Mouse (Mus musculus) liver, embryonic 14.5 days (tissue): Measurements from ENCODE around the gene Man1a. TPM values are rescaled to one million over a fixed set of nuclear protein-coding genes. Genes with fewer than 3 reads are reported as not detected.

Experiments
- ATAC-seq: fragments of 200-750 bp; cut with Nextera tagmentation; 2 replicates; pipeline ENCODE4 v1.8.0; 2017; ENCODE audit warnings: moderate number of reproducible peaks, mild to moderate bottlenecking, moderate library complexity; ENCODE audit not compliant: insufficient read depth
- DNase-seq, 3 experiments: peaks; one replicate each; pipeline ENCODE4 v3.0.0-alpha.2; 2012 to 2013; ENCODE audit warnings: low read depth in 3 of 3, low spot score in 3 of 3
- H3K27ac ChIP-seq: fragments of 300-500 bp; sonication (generic); 2 replicates; pipeline ENCODE4 v1.5.1; 2014; ENCODE audit warnings: moderate library complexity, mild to moderate bottlenecking, control low read depth, inconsistent platforms
- H3K27me3 ChIP-seq: fragments of 300-500 bp; sonication (generic); 2 replicates; pipeline ENCODE4 v1.6.1; 2014; ENCODE audit warnings: mild to moderate bottlenecking, low read length, moderate library complexity; ENCODE audit not compliant: control insufficient read depth, insufficient read depth
- H3K36me3 ChIP-seq: fragments of 300-500 bp; sonication (generic); replicated peaks from 2 replicates; pipeline ENCODE4 v1.6.1; 2014; ENCODE audit warnings: low read depth; ENCODE audit not compliant: control insufficient read depth, insufficient read depth
- H3K4me1 ChIP-seq, 2 experiments: fragments of 200-500 bp in 1 of 2; fragments of 300-500 bp in 1 of 2; sonication (generic) in 1 of 2; replicated peaks; 2 replicates each; pipeline ENCODE4 v1.6.1; 2012 to 2014; ENCODE audit warnings: antibody characterized with exemption in 1 of 2, inconsistent platforms in 1 of 2, low read length in 1 of 2; ENCODE audit not compliant: control insufficient read depth in 2 of 2, insufficient read depth in 2 of 2
- H3K4me2 ChIP-seq: fragments of 300-500 bp; sonication (generic); 2 replicates; pipeline ENCODE4 v1.6.1; 2014; ENCODE audit warnings: low read depth, mild to moderate bottlenecking, control low read depth, moderate library complexity
- H3K4me3 ChIP-seq, 2 experiments: fragments of 200-500 bp in 1 of 2; fragments of 300-500 bp in 1 of 2; sonication (generic) in 1 of 2; 2 replicates each; pipeline ENCODE4 v1.5.1; 2012 to 2014; ENCODE audit warnings: low read depth in 2 of 2, low read length in 2 of 2, mild to moderate bottlenecking in 2 of 2, control low read depth in 1 of 2, inconsistent platforms in 1 of 2, moderate library complexity in 1 of 2; ENCODE audit not compliant: insufficient read depth in 1 of 2
- H3K9ac ChIP-seq: fragments of 300-500 bp; sonication (generic); replicated peaks from 2 replicates; pipeline ENCODE4 v1.6.1; 2014; ENCODE audit warnings: mild to moderate bottlenecking, control low read depth, moderate library complexity
- H3K9me3 ChIP-seq: fragments of 300-500 bp; sonication (generic); 2 replicates; pipeline ENCODE4 v1.6.1; 2016; ENCODE audit warnings: low read length, mixed read lengths; ENCODE audit not compliant: control insufficient read depth
- CTCF ChIP-seq: IDR thresholded peaks from 2 replicates; pipeline ENCODE4 v1.5.1; 2016; ENCODE audit warnings: antibody characterized with exemption, low read depth, control low read depth
- EP300 ChIP-seq: IDR thresholded peaks from 2 replicates; pipeline ENCODE4 v1.6.1; 2016; ENCODE audit warnings: antibody characterized with exemption, low read depth
- WGBS: fragments of 180-500 bp; shearing (Covaris S2); extraction: QIAGEN DNeasy Blood & Tissue Kit; methylation state at CpG from one replicate; pipeline ENCODE4 v1.1.7; 2014; ENCODE audit not compliant: insufficient replicate concordance; 5-methylcytosine and 5-hydroxymethylcytosine counted together
- polyA plus RNA-seq, 2 experiments: library from polyadenylated mRNA; depleted of rRNA in 1 of 2; stranded (reverse) in 1 of 2; unstranded in 1 of 2; fragments of >200 nt; fragmentation: Nextera tagmentation in 1 of 2; extraction: Ambion mirVana in 1 of 2; gene quantifications; 2 replicates each; pipeline versions ENCODE4 v1.2.1 to v1.2.3; 2012 to 2014

Man1a gene
- polyA plus RNA-seq, 2 experiments: 12.4 TPM

- Histone ChIP-seq H3K4me1 (peaks cover 0 to 3% of the 10 kb centered on the region in 2 experiments; a peak in 2 of 4 replicates), H3K4me2 (no peak overlapping the region; the same call in 1 of the 2 replicates), H3K9me3 (no peaks in the 10 kb centered on the region), H3K9ac (no peak overlapping the region), H3K4me3 (no peak overlapping the region), H3K36me3 (peaks cover 12% of the 10 kb centered on the region), H3K27ac (no peak overlapping the region), H3K27me3 (no peaks in the 10 kb centered on the region)
- TF ChIP-seq CTCF: no peak
- TF ChIP-seq EP300: no peak
- DNase-seq (no peak), ATAC-seq (peak; percentile 42; the same call in 1 of the 2 replicates)
- WGBS: 60% methylated on average over 4 of the region's 4 CpGs
Measured at GRCm38 (mm10) chr10:53929722-53930500, 146.5 kb downstream of the Man1a start.

DNA sequence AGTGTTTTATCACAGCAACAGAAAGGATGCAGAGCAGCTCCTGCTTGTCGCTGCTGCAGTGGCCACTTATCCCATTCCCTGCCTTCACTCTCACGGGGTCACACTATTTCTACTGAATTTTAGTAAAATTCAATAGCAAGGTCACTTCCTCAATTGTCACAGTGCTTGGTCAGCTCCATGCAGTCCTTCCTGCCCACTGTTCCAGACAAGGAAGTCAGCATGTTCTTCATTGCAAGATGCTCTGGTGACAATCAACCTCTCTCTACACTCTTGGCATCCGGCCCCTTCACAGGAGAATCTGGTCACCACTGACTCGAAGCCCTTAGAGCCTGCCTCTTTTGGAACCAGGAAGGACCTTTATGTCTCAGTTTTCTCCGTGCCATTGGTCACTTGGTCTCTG lies 148.5 kb downstream of the Man1a start:
- Histone ChIP-seq H3K9me3 (no peaks in the 10 kb centered on the region), H3K27me3 (no peaks in the 10 kb centered on the region), H3K4me1 (peaks cover 0 to 3% of the 10 kb centered on the region in 2 experiments; a peak in 2 of 4 replicates), H3K9ac (no peak overlapping the region), H3K36me3 (peaks cover 9% of the 10 kb centered on the region), H3K27ac (no peak overlapping the region), H3K4me3 (no peak overlapping the region), H3K4me2 (no peak overlapping the region)
- TF ChIP-seq CTCF (no peak), EP300 (no peak)
- DNase-seq: no peak
- ATAC-seq: peak; percentile 38; the same call in 1 of the 2 replicates
- WGBS: 54% methylated on average over 5 of the region's 5 CpGs

GRCm38 (mm10) chr10:53925456-53925855 lies 151.0 kb downstream of the Man1a start:
- TF ChIP-seq EP300 (no peak), CTCF (no peak)
- Histone ChIP-seq H3K9me3 (no peaks in the 10 kb centered on the region), H3K27me3 (no peaks in the 10 kb centered on the region), H3K4me1 (peaks cover 0 to 3% of the 10 kb centered on the region in 2 experiments; a peak in 2 of 4 replicates), H3K27ac (no peak overlapping the region), H3K4me2 (no peak overlapping the region), H3K4me3 (no peak overlapping the region), H3K9ac (no peak overlapping the region), H3K36me3 (peaks cover 7% of the 10 kb centered on the region; the same call in 1 of the 2 replicates)
- DNase-seq: no peak
- WGBS: 78% methylated on average over 6 of the region's 6 CpGs
- no peak for ATAC-seq

DNA sequence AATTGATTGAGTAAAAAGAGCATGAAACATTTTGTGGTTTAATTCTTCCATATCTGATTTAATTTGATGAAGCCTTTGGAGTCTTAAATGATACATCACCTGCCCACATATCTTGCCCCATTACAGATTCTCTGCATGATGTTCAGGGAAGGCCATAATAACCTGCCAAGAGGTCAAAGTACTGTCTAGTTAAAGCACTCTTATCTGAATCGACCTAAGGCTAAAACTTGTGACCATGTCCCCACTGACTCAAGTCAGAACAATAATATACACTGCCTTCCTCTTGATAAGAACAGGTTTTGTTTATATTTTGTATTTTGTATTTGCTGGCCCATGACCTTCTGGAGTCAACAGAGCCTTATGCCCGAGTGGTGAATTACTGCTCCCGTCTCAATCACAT lies 154.2 kb downstream of the Man1a start:
- Histone ChIP-seq H3K4me1 (no peaks in the 10 kb centered on the region; a peak in 1 of 4 replicates), H3K27me3 (no peaks in the 10 kb centered on the region), H3K9me3 (no peaks in the 10 kb centered on the region), H3K9ac (no peak overlapping the region), H3K27ac (no peak overlapping the region), H3K4me3 (no peak overlapping the region), H3K36me3 (peaks cover 10% of the 10 kb centered on the region; the same call in 1 of the 2 replicates), H3K4me2 (no peak overlapping the region)
- TF ChIP-seq EP300 (no peak), CTCF (no peak)
- ATAC-seq (no peak), DNase-seq (no peak)
- 67% methylated on average over 3 of the region's 3 CpGs for WGBS

GRCm38 (mm10) chr10:53917517-53917916 lies 158.9 kb downstream of the Man1a start:
- Histone ChIP-seq H3K9ac (no peak overlapping the region), H3K9me3 (no peaks in the 10 kb centered on the region), H3K4me3 (no peak overlapping the region), H3K27ac (no peak overlapping the region), H3K36me3 (peaks cover 9% of the 10 kb centered on the region; the same call in 1 of the 2 replicates), H3K4me1 (no peaks in the 10 kb centered on the region), H3K4me2 (no peak overlapping the region), H3K27me3 (no peaks in the 10 kb centered on the region)
- ATAC-seq: no peak
- WGBS: 55% methylated on average over 3 of the region's 3 CpGs
- no peak for DNase-seq
- TF ChIP-seq EP300: no peak
- no peak for TF ChIP-seq CTCF
